Mouse (Mus musculus) midbrain, embryonic 13.5 days (tissue): ENCODE data around the gene Zfyve1. TPM values are rescaled to one million over a fixed set of nuclear protein-coding genes. Genes with fewer than 3 reads are reported as not detected.

Source experiments
- ATAC-seq: fragments of 200-750 bp; cut with Nextera tagmentation; 2 replicates; pipeline ENCODE4 v1.8.0; 2017; ENCODE audit warnings: mild to moderate bottlenecking, moderate TSS enrichment, moderate library complexity
- H3K27ac ChIP-seq: fragments of 300-500 bp; sonication (generic); 2 replicates; pipeline ENCODE4 v1.5.1; 2015; ENCODE audit warnings: inconsistent platforms, mild to moderate bottlenecking, moderate library complexity
- H3K27me3 ChIP-seq: fragments of 300-500 bp; sonication (generic); 2 replicates; pipeline ENCODE4 v1.6.1; 2015; ENCODE audit warnings: mild to moderate bottlenecking, inconsistent platforms
- H3K36me3 ChIP-seq: fragments of 300-500 bp; sonication (generic); 2 replicates; pipeline ENCODE4 v1.6.1; 2015; ENCODE audit warnings: mild to moderate bottlenecking, inconsistent platforms
- H3K4me1 ChIP-seq: fragments of 300-500 bp; sonication (generic); replicated peaks from 2 replicates; pipeline ENCODE4 v1.6.1; 2015; ENCODE audit warnings: inconsistent platforms
- H3K4me2 ChIP-seq: fragments of 300-500 bp; sonication (generic); replicated peaks from 2 replicates; pipeline ENCODE4 v1.6.1; 2015; ENCODE audit warnings: moderate library complexity, mild to moderate bottlenecking, inconsistent platforms
- H3K4me3 ChIP-seq: fragments of 300-500 bp; sonication (generic); replicated peaks from 2 replicates; pipeline ENCODE4 v1.5.1; 2015; ENCODE audit warnings: mild to moderate bottlenecking, inconsistent platforms
- H3K9ac ChIP-seq: fragments of 300-500 bp; sonication (generic); replicated peaks from 2 replicates; pipeline ENCODE4 v1.6.1; 2015; ENCODE audit warnings: mild to moderate bottlenecking, inconsistent platforms
- H3K9me3 ChIP-seq: fragments of 300-500 bp; sonication (generic); 2 replicates; pipeline ENCODE4 v1.6.1; 2016; ENCODE audit warnings: mild to moderate bottlenecking, inconsistent platforms
- WGBS: fragments of 180-500 bp; shearing (Covaris S2); methylation state at CpG from one replicate; pipeline ENCODE4 v1.1.7; 2015; 5-methylcytosine and 5-hydroxymethylcytosine counted together
- polyA plus RNA-seq: library from polyadenylated mRNA; unstranded; fragments of >200 nt; fragmentation: Nextera tagmentation; extraction: Ambion mirVana; gene quantifications from 2 replicates; pipeline ENCODE4 v1.2.1, GENCODE M21; 2015

Zfyve1 gene
- polyA plus RNA-seq, 1 experiment from 2014 or later, result 34.6 TPM

DNA sequence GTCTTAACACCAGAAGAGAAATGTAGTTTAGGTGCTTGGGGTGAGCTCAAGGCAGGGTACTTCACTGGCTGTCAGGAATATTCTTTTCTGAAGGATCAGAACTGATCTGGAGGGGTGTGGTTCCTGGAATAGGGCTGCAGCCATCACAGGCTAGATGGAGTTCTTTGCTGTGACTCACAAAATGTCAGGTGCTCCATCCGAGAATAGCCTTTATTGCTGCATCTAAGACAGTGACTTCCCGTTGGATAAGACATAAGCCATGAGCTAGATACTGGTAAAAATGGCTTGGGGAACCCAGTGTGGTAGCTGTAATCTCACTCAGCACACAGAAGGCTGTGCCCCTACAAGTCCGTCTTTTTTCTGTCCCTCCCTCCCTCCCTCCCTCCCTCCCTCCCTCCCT is 62.8 kb downstream of the Zfyve1 start:
- no peak overlapping the region for H3K27ac ChIP-seq
- no peak overlapping the region for H3K9ac ChIP-seq
- H3K36me3 ChIP-seq, result peaks cover 75% of the 10 kb centered on the region
- WGBS, result 80% methylated on average over 3 of the region's 3 CpGs
- no peaks in the 10 kb centered on the region for H3K27me3 ChIP-seq
- H3K9me3 ChIP-seq, result no peaks in the 10 kb centered on the region
- H3K4me1 ChIP-seq, result peaks cover 10% of the 10 kb centered on the region
- H3K4me2 ChIP-seq, result no peak overlapping the region
- no peak overlapping the region for H3K4me3 ChIP-seq
- no peak for ATAC-seq

DNA sequence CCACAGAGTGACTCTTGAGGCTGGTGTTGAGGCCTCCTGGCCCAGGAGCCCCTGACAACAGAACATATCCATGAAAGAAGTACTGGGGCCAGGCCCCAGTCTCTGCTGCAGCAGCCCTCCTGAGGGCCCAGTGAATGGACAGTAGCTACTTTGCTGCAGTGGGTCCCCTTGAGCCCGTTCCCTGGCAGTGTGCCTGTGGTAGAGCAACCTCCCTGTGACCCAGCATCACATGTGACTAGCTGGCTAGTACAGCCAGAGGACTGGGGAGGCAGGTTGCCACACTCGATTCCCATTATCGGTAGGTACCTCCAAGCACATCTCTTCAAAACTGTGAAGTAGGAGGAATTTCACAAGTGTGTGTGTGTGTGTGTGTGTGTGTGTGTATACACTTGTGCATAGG is 64.1 kb downstream of the Zfyve1 start:
- Histone ChIP-seq H3K4me2 (no peak overlapping the region), H3K4me1 (peaks cover 10% of the 10 kb centered on the region), H3K27ac (no peak overlapping the region), H3K9me3 (no peaks in the 10 kb centered on the region), H3K9ac (no peak overlapping the region), H3K4me3 (no peak overlapping the region), H3K36me3 (peaks cover 74% of the 10 kb centered on the region), H3K27me3 (no peaks in the 10 kb centered on the region)
- 96% methylated on average over 3 of the region's 3 CpGs for WGBS
- no peak for ATAC-seq

DNA sequence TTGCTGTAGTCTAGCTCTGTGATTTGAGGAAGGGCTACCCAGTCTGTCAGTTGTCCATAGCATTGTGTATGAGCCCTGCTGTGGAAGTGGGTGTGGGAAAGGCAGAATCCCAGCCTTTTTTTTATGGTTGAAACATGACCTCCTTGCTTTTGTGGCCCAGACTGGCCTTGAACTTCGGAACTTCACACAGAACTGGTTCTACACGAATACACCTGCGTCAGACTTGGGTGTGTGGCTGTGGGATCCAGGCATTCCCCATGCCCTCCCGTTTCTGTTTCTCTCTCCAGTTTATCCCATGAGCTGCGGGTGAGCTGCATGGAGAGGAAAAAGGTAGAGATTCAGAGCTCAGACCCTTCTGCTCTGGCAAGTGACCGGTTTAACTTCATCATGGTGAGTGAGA is 65.0 kb downstream of the Zfyve1 start:
- no peak for ATAC-seq
- H3K36me3 ChIP-seq, result peaks cover 69% of the 10 kb centered on the region
- peaks cover 10% of the 10 kb centered on the region for H3K4me1 ChIP-seq
- H3K4me2 ChIP-seq, result no peak overlapping the region
- no peak overlapping the region for H3K27ac ChIP-seq
- H3K27me3 ChIP-seq, result no peaks in the 10 kb centered on the region
- H3K9ac ChIP-seq, result 0 out of 2 replicates have a peak overlapping the region, but pooled peaks have one; percentile 20
- no peaks in the 10 kb centered on the region for H3K9me3 ChIP-seq
- H3K4me3 ChIP-seq, result no peak overlapping the region
- WGBS, result 94% methylated on average over 6 of the region's 6 CpGs

DNA sequence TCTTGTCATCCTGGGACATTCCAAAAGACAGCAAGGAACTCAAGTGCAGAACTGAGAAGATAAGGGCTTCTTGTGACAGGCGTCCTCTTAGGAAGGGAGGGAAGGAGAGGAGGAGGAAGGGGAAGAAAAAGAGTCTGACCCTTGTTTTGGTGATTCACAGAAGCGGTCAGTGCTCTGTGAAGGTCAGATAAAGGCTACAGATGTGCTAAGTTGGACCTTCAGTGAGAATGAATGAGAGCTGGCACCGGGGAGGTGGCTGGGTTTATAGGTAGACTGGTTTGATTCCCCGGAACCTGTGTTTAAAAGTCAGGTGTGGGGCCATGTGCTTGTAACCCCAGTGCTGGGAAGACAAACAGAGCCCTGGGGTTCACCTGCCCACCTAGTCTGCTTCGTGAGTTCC is 68.4 kb downstream of the Zfyve1 start:
- Histone ChIP-seq H3K4me2 (no peak overlapping the region), H3K27ac (no peak overlapping the region), H3K4me3 (no peak overlapping the region), H3K27me3 (no peaks in the 10 kb centered on the region), H3K9ac (no peak overlapping the region), H3K4me1 (no peaks in the 10 kb centered on the region; the same call in 1 of the 2 replicates), H3K9me3 (no peaks in the 10 kb centered on the region), H3K36me3 (peaks cover 44% of the 10 kb centered on the region)
- no peak for ATAC-seq
- WGBS, result 91% methylated on average over 5 of the region's 5 CpGs

DNA sequence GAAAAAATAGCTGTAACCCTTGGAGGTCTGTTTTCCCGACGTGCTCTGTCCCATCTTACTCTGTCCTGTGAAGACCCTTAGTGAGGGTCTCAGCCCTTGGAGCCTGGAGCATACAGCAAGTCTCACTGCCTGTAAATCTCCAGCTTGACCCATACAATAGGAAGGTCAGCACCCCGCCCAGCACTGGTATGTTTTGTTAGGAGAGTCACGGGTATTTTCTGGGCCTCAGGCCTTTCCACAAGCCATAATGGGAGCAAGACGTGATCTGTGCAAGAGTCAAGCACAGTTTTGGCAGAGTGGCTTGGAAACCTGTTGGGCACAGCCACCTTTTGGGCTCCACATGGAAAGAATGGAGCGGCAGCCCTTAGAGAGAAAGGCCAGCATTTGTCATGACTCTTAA is 69.2 kb downstream of the Zfyve1 start:
- no peak overlapping the region for H3K4me3 ChIP-seq
- no peak overlapping the region for H3K27ac ChIP-seq
- H3K9ac ChIP-seq, result no peak overlapping the region
- no peak for ATAC-seq
- H3K9me3 ChIP-seq, result no peaks in the 10 kb centered on the region
- WGBS, result 73% methylated on average over 6 of the region's 6 CpGs
- no peaks in the 10 kb centered on the region for H3K27me3 ChIP-seq
- peaks cover 4% of the 10 kb centered on the region for H3K4me1 ChIP-seq
- H3K36me3 ChIP-seq, result peaks cover 38% of the 10 kb centered on the region
- H3K4me2 ChIP-seq, result no peak overlapping the region

DNA sequence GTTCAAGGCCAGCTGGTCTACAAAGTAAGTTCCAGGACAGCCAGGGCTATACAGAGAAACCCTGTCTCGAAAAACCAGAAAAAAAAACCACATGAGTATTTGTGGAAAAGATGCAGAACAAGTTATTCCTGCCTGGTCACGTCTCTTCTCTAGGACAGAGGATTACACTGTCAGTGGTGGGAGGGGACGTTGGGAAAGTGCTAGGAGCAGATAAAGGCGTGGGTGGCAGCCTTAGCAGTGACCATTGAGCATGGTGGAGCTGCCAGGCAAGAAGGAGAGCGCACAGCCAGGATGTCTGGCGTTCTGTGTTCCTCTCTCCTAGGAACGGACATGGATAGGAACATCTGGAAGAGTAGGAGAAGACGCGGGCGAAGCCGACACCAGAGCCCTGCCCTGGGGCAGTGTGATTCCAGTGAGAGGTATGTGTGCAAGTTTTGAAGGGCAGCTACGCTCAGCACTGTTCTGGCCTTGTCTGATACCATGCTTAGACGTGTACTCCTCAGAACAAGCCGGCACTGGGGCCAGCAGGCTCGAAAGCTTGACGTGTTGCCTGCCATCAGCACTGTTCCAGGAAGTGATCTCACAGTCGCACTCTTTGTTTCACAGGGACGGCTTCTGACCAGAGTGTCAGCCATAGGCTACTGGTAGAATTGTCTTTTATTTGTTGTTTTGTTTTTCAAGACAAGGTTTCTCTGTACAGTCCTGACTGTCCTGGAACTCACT is 71.0 kb downstream of the Zfyve1 start:
- H3K4me3 ChIP-seq, result no peak overlapping the region
- peaks cover 24% of the 10 kb centered on the region for H3K36me3 ChIP-seq
- no peaks in the 10 kb centered on the region for H3K27me3 ChIP-seq
- ATAC-seq, result no peak
- H3K4me1 ChIP-seq, result peaks cover 20% of the 10 kb centered on the region
- no peak overlapping the region for H3K9ac ChIP-seq
- 87% methylated on average over 18 of the region's 18 CpGs for whole genome bisulfite sequencing
- no peak overlapping the region for H3K27ac ChIP-seq
- H3K9me3 ChIP-seq, result no peaks in the 10 kb centered on the region
- H3K4me2 ChIP-seq, result no peak overlapping the region

DNA sequence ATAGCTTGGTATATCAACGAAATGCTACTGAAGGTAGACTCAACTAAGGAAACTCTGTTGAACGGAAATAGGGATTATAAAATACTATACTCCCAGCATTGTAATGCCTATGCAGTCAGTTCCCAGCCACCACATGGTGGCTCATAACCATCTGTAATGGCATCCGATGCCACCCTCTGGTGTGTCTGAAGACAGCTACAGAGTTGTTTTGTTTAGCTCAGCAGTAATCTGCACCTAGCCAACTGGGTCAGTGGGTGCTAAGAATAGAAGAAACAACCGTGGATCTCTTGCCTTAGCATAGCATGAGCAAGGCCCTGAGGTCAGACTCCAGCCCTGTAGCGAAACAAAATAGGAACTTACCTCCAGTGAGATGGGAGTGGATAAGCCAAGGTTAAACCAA is 72.7 kb downstream of the Zfyve1 start:
- no peak overlapping the region for H3K27ac ChIP-seq
- ATAC-seq, result no peak
- no peak overlapping the region for H3K9ac ChIP-seq
- H3K27me3 ChIP-seq, result no peaks in the 10 kb centered on the region
- no peak overlapping the region for H3K4me3 ChIP-seq
- H3K4me1 ChIP-seq, result peaks cover 23% of the 10 kb centered on the region
- 81% methylated on average over 5 of the region's 5 CpGs for WGBS
- no peaks in the 10 kb centered on the region for H3K9me3 ChIP-seq
- no peak overlapping the region for H3K4me2 ChIP-seq
- peaks cover 16% of the 10 kb centered on the region; the same call in 1 of the 2 replicates for H3K36me3 ChIP-seq

DNA sequence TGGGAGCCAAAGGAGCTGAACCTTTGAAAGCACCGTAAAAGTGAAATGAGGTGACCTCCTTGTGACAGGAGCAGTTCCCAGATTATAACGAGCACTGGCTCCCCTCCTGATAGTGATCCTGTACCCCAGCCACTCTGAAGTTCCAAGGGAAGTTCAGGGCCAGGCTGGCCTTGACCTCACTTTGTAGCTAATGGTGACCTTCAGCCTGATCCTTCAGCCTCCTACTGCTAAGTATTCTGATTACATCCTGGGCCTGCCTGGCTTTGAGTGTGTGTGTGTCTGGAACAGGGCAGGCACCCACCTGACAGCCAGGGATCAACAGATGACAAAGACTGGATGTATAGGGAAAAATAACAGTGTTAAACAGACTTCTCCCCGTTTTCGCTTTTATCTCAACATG is 73.1 kb downstream of the Zfyve1 start:
- H3K27ac ChIP-seq, result no peak overlapping the region
- no peak overlapping the region for H3K9ac ChIP-seq
- WGBS, result 81% methylated on average over 4 of the region's 4 CpGs
- H3K9me3 ChIP-seq, result no peaks in the 10 kb centered on the region
- no peaks in the 10 kb centered on the region for H3K27me3 ChIP-seq
- peaks cover 23% of the 10 kb centered on the region for H3K4me1 ChIP-seq
- no peak overlapping the region for H3K4me3 ChIP-seq
- H3K36me3 ChIP-seq, result peaks cover 12% of the 10 kb centered on the region; the same call in 1 of the 2 replicates
- H3K4me2 ChIP-seq, result no peak overlapping the region
- no peak for ATAC-seq

DNA sequence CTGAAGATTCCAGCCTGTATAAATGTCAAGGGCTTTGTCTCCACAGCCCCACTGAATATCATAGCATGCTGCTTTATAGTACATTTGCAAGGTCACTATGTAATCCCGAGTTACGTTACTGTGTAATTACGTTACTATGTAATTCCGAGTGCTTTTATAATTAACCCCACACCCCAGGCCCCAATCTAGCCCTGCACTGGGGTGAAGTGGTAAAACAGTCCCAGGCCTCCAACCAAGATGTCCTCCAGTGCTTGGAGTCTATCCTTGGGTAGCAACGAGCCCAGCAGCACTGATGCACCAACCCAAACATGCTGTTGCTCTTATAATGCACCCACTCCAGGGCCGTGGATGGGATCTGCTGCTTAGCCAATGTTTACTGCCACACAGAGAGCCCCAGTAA is 74.0 kb downstream of the Zfyve1 start:
- Histone ChIP-seq H3K36me3 (peaks cover 6% of the 10 kb centered on the region; the same call in 1 of the 2 replicates), H3K4me1 (peaks cover 23% of the 10 kb centered on the region), H3K4me2 (no peak overlapping the region), H3K4me3 (no peak overlapping the region), H3K9ac (no peak overlapping the region), H3K9me3 (no peaks in the 10 kb centered on the region), H3K27me3 (no peaks in the 10 kb centered on the region), H3K27ac (no peak overlapping the region)
- 89% methylated on average over 6 of the region's 6 CpGs for WGBS
- ATAC-seq, result no peak

DNA sequence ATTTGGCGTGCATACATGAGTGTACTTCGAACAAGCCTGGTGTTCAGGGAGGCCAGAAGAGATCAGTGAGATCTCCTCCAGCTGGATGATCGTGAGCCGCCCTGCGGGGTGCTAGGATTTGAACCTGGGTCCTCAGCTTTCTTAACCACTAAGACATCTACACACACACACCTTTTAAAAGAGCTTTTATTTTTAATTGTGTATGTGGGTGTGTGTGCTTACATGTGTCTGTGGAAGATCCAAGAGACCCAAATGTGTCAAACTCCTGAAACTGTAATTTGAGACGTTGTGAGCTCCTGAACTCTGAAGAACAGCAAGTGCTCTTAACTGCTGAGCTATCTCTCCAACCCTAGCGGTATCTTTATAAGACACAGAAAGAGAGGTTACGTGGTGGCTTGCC is 75.9 kb downstream of the Zfyve1 start:
- H3K4me3 ChIP-seq, result peak overlapping the region; percentile 61
- no peaks in the 10 kb centered on the region for H3K36me3 ChIP-seq
- no peak overlapping the region for H3K27ac ChIP-seq
- H3K4me1 ChIP-seq, result peaks cover 23% of the 10 kb centered on the region
- H3K27me3 ChIP-seq, result no peaks in the 10 kb centered on the region
- peak overlapping the region; percentile 67 for H3K9ac ChIP-seq
- H3K4me2 ChIP-seq, result peak overlapping the region; percentile 62
- 54% methylated on average over 8 of the region's 8 CpGs for WGBS
- H3K9me3 ChIP-seq, result no peaks in the 10 kb centered on the region
- no peak for ATAC-seq

DNA sequence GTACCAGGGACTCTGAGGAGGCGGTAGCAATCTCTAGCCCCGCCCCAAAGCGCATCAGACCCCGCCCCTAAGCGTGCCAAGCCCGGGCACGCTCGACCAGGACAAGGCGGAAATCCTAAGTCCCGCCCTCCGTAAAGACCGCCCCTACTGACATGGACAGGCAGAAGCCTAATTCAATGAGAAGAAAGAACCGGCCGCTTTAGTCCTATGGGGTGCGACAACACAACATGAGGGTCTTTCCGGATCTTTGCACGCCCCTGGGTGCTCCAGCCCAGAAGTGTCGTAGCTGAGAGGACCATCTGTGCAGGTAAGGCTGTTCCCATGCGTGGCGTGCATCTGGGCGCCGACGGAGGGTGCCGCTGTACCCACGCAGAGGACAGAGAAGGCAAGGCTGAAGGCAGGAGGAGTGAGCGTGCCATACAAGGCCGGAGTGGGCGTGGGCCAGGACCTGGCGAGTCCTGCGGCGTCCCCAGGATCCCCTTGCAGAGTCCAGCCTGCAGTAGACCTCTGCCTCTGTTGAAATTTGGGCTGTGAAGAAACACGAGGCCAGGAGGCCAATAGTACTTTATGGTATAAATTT is 76.6 kb downstream of the Zfyve1 start, which contains the start of gene Dcaf4:
Dcaf4 (plus strand) TSS at position 156 of the 580 bp plus-strand sequence.
- Histone ChIP-seq H3K27ac (peak within 1 kb of the TSS; percentile 76), H3K36me3 (no peaks in the 10 kb centered on the region), H3K4me2 (peak within 1 kb of the TSS; percentile 62), H3K4me1 (peaks cover 23% of the 10 kb centered on the region), H3K9me3 (no peaks in the 10 kb centered on the region), H3K27me3 (no peaks in the 10 kb centered on the region), H3K9ac (peak within 1 kb of the TSS; percentile 67), H3K4me3 (peak within 1 kb of the TSS; percentile 61)
- WGBS, result under 1% methylated on average over 32 of the region's 32 CpGs
- ATAC-seq, result peak; percentile 99

DNA sequence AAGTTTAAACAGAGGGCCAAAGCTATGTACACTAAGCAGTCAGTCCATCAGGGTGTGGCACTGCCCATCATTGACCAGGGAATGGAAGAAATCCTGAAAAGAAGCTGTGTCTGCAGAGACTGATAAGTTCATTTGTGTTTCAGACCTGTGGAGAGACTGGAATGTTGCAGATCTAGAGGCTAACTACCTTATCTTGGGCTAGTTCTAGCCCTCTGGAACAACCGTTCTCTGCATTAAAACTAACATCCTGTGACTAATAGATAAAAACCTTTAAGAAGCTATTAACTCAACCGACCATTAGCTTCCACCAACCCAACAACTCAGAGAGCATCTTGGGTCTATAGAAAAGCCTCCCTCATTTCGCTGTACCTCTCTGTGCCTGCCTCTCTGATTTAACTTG is 79.4 kb downstream of the Zfyve1 start:
- Histone ChIP-seq H3K27me3 (no peaks in the 10 kb centered on the region), H3K4me1 (peaks cover 27% of the 10 kb centered on the region)
- WGBS, result 93% methylated on average over 3 of the region's 3 CpGs

More for the DNA sequence above, 79.4 kb downstream of the Zfyve1 start:
- Histone ChIP-seq H3K4me2 (no peak overlapping the region), H3K9ac (no peak overlapping the region), H3K36me3 (no peaks in the 10 kb centered on the region), H3K4me3 (no peak overlapping the region), H3K9me3 (no peaks in the 10 kb centered on the region), H3K27ac (no peak overlapping the region)
- ATAC-seq, result no peak
